Mouse (Mus musculus) left cerebral cortex, postnatal 25 days (tissue): ENCODE measurements around the gene Gm37240. TPM values are rescaled to one million over a fixed set of nuclear protein-coding genes. Genes with fewer than 3 reads are reported as not detected.
A peak's percentile ranks its signal among the peaks of the same experiment; 100 is the strongest.

Experiments used
- DNase-seq, 2 experiments: peaks; one replicate each; pipeline ENCODE4 v3.0.0; 2022; ENCODE audit warnings: low spot score in 2 of 2, mixed read lengths in 1 of 2
- intact Hi-C: fragments of 180-260 bp; cut with DNase I; formaldehyde crosslinking; loops from one replicate; pipeline ENCODE4 v1.15.1; 2025
- total RNA-seq, 2 experiments: library from RNA; stranded (reverse); gene quantifications; 2 replicates each; pipeline ENCODE4 v1.2.3; 2021

Gm37240 gene
- total RNA-seq, 2 experiments from 2014 or later = 0.69 to 2.2 TPM

DNA sequence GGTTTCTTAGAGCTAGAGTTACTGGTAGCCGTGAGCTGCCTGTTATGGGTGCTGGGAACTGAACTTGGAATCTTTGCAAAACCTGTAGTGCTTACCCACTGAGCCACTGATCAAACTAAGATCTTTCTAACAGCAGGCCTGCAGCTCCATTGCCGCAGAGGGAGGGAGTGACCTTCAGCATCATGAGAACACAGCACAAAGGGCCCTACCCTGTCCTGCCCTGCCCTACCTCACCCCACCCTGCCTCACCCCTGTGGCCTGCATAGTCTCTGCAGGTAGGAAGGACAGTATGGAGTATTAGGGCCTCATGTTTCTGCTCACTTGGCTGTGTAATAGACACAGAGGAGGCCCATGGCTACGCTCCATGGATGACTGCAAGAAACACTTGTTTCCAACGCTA lies 1248.5 kb downstream of the Gm37240 start:
- DNase-seq = no peak
- intact Hi-C loops = no loop called here

DNA sequence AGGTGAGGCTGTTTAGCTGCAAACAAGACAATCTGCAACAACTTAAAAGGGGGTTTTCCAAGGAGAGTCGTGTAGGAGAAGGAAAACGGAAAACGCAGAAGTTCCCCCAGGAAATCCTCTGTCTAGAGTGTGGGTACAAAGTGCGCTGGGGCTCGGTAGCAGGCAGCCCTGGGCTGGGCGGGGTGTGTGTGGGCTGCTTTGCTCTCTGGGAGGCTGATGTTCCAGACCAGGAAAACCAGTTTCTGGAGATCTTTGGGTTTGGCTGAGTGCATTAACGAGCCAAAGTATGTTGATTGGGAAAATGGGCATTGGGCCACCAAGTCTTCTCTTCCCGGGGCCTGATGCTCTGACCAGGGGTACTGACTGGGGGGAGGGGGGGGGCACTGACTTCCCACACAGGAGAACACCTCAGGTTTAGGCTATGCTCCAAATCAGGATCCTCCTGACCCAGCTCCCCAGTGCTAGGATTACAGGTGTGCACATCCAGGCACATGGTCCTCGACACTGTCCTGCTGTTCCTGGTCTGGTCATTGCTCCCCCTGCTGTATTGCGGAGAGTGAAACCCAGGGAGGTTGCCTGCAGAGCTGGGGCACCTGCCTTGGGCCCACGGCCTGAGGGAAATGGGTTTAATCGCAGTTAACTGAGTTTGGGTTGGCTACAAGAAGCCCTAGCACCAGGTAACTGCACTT lies 1249.3 kb downstream of the Gm37240 start:
- intact Hi-C loops = no loop called here
- no peak for DNase-seq

DNA sequence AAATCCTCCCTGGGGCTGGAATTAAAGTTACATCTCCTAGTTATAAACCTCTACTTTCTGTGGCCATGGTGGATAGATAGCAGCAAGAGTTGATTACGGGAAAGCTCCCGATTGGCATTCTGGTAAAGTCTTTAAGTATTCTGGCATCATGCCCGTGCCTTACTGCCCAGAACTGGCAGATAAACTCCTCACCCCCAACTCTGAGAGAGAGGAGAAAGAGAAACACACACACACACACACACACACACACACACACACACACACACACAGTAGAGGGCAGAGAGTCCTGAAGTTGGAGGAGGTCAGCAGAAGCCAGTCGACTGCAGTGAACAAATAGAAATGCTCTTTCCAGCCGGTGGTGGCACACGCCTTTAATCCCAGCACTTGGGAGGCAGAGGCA lies 1250.2 kb downstream of the Gm37240 start:
- intact Hi-C loops = no loop called here
- no peak for DNase-seq

DNA sequence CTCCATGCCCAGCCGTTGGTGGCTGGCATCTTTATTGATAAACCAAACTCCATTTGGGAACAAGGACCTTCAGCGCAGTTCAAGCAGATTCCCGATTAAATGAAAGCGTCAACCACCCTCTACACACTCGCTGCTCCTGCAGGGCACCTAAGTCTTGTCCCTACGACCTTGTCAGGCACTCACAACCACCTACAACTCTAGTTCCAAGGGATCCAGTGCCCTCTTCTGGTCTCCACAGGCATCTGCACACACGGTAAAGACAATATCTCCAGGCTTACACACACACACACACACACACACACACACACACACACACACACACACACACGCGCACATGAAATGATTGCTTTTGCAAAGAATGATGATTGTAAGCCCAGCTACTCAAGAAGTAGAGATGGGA lies 1255.7 kb downstream of the Gm37240 start:
- intact Hi-C loops = no loop called here
- no peak for DNase-seq

DNA sequence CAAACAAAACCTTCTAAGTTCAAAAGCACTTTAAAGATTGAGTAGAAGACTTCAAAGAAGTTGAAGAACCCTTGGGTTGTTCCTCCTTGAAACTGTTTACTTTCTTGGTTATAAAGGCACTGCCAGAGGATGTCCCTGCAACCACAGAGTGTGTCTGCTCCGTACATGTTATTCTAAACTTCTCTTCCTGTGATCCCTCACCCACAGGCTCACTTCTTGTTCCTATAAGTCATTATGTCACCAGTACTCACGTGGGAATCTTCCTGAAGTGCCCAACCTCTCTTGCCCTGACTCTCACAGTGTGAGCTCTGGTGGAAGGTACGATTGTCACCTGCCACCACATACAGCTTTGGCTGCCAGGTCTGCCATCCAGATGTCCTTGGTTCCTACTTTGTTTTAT lies 1265.3 kb downstream of the Gm37240 start:
- intact Hi-C loops = no loop called here
- no peak for DNase-seq

DNA sequence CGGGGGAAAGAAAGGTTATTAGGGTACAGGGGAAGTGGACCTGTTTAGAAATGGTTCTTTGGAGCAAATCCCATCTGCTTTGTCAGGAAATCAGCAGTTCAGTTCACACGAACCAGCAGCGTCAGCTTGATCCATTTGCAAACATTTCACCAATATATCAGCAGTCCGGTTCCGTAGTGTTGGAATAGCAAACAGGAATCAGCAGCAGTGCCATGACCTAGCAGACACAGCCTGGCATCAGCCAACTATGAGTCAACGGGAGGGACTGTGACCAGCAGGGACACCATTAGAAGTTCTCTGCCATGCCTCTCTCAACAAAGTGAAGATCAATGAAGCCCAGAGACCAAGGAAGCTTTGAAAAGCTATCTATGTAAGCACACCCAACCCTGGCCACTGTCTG lies 1267.6 kb downstream of the Gm37240 start:
- intact Hi-C loops = loop anchor here (5.0 kb wide), 2 partner anchors 63 to 268 kb away; no protein-coding TSS in a partner anchor
- DNase-seq = no peak

DNA sequence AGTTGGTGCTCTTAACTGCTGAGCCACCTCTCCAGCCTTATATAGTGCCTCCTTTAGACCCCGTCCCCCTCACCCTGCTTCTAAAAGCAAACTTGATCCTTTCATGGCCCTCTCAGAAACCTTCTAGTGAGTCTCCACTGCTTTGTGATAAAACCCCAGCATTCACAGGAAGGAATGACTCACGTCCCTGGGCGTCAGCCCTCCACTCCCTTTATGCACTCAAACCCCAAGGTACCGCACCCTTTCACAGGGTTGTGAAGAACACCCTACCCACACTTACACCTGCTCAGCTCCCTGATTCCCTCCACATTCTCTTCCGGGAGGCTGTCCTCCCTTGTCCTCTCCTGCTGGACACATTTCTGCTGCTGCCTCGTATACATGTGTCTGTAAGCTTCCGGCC lies 1268.3 kb downstream of the Gm37240 start:
- DNase-seq = no peak
- intact Hi-C loops = loop anchor here (5.0 kb wide), 2 partner anchors 63 to 268 kb away; no protein-coding TSS in a partner anchor

DNA sequence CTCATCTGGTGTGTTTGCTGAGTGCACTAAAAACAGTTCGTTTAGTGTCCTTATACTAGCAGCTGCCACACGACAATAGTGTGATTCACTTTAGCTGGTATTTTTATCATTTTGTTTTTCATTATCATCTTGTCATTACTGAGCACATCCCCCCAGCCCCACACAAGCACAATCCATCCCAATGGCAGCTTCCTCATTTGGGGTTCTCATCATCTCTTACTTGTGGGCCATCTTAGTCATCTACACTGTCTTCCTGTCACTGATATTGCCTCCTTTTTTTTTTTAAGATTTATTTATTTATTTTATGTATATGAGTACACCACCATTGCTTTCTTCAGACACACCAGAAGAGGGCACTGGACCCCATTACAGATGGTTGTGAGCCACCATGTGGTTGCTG lies 1268.7 kb downstream of the Gm37240 start:
- intact Hi-C loops = loop anchor here (5.0 kb wide), 2 partner anchors 64 to 269 kb away; no protein-coding TSS in a partner anchor
- no peak for DNase-seq

DNA sequence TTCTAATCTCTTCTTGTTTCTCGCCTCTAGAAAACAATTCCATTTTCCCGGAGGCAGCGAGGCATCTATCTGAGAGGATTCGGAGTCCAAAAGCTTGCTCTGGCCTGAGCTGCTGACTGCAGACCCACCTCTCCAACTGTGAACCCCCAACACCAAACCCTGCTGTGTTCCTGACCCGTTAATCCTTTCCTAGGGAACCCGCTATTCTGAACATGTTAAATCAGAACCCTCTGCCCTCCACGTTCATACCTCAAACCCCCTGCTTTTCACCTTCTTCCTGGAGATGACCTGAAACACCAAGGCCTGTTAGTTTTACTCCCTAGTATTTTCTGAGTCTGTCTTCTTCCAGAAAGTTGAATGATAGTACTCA lies 1271.5 kb downstream of the Gm37240 start:
- no peak for DNase-seq
- intact Hi-C loops = loop anchor here (2.0 to 5.0 kb wide), 3 partner anchors 66 to 271 kb away; no protein-coding TSS in a partner anchor

DNA sequence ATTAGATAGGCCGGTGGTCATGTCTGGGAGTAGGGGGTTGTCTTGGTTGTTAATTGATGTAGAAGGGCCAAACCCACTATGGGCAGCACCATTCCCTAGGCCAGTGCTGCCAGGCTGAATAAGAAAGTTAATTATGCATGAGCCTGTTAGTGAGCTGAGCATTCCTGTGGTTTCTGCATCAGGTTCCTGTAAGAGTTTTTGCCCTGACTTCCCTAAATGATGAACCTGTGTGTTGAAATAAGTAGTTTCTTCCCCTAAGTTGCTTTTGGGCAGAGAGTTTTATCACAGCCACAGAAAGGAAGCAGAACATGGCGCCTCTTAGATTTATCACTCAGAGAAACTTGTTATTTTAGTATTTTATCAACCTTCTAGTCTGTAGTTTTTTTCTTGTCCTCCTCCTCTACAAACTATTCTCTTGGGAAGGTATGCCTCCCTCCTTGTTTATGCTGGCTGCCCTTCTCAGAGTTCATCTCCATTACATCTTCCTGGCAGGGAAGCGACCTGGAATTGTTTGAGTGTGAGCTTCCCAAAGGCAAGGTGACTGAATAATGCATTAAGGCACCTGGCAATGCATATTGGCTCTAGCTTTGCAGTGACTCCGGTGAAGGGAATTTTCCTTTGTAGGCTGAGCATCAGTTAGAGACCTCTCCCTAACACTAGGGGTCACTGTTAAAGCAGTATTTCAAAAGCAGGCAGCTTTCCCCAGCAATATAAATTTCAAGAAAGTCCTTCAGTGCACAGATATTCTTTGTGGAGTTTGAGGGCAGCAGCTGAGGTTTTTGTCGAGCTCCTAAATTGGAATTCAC lies 1272.1 kb downstream of the Gm37240 start:
- intact Hi-C loops = loop anchor here (2.0 to 5.0 kb wide), 3 partner anchors 67 to 272 kb away; no protein-coding TSS in a partner anchor
- DNase-seq = peak; percentile 37 to 70

DNA sequence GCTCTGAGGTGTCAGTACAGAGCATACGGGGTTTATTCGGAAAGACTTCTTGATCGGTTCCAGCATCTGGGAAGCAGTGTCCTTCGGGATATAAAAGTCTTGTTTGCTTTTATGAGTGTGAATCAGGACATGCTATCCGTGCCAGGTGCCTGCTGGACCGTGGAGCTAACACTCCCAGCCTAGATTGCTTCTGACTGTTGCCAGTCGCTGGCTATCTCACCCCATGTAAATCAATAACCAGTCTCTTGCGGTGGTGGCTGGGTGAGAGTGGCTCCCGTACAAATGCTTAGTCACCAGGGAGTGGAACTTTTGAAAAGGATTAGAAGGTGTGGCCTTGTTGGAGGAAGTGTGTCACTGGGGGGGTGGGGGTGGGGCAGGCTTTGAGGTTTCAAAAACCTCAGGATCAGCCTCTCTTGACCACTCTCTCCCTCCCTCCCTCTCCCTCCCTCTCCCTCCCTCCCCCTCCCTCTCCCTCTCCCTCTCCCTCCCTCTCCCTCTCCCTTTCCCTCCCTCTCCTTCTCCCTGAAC lies 1277.1 kb downstream of the Gm37240 start:
- no peak for DNase-seq
- intact Hi-C loops = no loop called here

DNA sequence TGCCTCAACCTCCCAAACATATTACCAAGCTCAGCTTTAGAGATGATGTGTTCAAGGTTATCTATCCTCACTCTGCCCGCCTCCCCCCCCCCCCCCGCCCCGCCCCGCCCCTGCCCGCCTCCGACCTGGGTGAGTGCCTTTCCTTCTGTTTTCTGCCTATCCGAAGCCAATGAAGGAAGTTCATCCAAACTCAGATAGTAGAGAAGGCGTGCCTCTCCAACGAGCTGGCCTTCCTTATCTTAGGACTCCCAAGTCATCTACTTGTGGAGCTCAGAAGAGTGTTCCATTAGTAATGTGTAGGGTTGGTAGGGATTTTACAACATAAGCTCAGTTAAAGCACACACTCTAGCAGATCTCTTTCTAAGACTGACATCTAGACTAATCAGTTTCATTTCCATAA lies 1284.1 kb downstream of the Gm37240 start:
- DNase-seq = no peak
- intact Hi-C loops = no loop called here

DNA sequence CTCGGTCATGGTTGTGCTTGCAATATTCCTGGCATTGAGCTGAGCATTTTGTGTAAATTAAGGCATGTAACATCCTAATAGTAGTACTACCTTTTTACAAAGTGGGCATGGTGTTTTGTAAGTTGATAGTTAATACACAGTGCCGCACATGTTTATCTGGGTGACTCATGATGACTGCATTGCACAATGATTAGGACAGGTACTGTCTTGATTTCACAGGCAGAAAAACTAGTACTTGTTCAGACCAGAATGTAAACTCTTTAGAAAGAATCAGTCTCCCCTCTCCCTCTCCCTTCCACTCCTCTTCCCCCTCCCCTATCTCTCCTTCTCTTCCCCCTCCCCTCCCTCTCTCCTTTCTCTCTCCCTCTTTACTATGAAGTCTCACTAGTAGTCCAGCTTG lies 1284.6 kb downstream of the Gm37240 start:
- intact Hi-C loops = no loop called here
- no peak for DNase-seq

DNA sequence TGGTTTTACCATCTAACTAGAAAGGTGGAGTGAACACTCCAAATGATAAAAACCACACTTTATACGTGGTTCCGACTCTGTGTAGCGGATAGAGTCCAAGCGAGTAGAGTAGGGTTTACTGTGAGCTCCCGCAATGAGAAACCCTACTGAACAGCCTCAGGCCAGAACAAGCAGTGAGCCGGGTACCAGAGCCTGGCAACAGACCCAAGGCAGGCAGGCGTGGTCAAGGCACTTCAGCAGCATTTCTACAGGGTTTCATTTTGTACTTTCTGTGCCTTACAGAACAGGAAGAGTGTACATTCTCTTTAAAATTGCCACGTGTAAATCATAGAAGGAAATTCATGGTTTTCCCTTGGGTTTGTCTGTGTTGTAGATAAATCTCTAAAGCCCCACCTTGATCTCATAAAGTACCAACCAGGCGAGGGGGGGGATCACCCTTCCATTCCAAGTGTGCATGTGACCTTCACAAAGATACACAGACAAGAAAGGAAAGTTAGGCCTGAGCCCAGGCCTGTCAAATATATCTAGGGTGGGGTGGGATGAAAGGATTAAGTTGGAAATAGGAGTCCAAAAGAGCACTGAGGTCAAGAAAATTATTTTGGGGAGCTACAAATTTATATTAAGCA lies 1285.3 kb downstream of the Gm37240 start:
- intact Hi-C loops = no loop called here
- no peak for DNase-seq

DNA sequence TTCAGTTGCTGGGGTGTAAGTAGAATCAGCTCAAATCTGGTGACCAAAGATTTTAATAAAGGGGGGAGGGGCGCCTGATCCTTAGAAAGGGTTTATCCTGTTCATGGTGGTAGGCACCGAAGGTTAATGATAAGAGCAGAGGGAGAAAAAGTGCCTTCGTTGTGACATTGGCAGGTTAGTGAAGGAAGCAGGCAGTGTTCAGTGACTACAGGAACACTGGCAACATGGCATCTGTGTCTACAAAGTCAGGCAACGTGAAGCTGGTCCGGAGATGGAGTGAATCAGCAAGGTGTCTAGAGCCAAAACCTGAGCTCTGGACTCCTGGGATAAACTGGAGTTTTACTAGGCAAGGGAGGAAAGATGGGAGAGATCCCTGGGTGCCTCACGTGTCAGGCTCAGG lies 1288.6 kb downstream of the Gm37240 start:
- DNase-seq = no peak
- intact Hi-C loops = no loop called here

DNA sequence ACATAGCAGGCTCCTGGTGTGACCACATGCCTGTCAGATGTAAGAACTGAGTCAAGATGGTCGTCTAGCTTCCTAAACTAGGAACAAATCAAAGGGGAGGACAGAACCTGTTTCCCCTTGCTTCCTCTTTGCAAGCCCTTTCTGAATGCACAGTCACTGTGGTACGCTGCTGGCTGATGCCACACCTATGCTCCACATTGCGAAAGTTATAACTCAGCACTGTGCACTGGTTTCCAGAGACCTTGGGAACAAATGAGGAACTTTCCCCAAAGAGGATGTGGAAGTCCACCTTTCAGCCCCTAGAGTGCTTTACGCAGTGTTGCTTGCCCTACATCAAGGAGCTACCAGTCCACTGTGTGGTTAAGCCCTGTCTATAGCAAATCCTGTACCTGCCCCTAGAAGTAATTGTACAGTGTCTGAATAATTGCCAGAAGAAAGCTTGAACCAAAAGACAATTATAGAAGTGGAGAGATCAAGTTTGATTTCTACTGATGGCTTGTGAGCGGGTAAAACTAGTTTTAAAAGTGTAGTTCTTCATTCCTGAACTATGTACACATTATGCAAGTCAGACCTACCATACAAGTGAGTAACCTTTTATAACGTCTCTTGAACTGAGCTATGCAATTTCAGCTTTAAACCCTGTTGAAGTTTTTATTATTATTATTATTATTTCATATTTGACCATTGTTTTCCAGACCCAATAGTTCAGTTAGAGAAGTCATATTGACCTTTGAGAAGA lies 1289.2 kb downstream of the Gm37240 start:
- no peak for DNase-seq
- intact Hi-C loops = no loop called here

DNA sequence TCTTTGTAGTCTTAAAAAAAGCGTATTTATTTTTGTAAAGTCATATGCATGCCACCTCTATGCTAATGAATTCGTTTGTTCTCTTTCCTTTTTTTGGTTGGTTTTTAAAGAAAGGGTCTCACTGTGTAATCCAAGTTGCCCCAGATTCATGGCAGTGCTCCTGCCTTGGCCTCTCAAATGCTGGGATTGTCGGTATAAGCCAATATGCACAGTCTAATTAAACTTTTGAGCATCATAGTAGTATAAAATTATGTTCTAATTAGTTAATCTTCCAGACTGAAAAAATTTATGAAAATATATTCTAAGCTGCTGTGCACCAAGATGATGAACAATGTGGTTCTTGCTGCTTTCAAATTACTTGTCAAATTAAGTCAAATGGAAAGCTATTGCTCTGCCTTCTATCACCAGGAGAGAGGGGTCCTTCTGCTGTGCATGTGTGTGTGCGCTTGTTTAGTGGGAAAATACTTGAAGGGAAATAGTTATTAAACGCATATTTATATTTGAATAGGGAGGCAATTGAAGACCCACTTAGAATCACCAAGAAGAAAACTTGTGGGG lies 1291.6 kb downstream of the Gm37240 start:
- intact Hi-C loops = no loop called here
- no peak for DNase-seq

DNA sequence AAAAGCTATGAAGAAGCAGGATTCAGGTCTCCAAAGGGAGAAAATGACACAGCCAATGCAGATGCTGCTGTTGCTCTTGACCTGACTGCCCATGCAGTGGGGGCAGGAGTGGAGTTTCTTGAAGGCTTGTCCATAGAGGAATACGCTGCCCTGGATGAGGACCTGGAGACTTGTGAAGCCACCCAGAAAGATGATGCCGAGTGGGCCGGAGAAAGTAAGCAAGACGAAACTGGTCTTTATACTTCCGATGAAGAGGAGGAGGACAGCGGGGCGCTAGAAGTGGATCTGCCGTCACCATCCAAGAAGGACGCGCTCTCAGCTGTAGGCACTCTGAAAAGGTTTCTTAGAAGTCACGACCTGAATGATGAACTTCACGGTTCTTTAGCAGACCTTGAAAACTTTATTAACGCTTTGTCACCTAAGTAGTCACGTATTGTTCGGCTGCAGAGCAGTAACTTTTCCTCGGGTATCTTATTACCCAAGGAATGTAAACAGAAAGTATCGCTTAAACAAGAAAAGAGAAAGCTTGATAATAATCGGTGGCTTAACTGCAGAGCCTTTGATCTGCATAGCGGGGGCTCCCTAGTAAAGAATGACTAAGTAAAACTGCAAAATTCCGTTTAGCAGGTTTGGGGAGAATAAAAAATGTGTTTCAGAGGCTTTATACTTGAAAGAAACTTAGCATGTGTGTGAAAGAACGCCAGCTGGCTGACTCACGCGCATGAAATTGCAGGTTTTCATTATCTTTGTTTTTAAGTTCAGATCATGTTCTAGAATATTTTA lies 1292.2 kb downstream of the Gm37240 start:
- peak; percentile 52 to 84 for DNase-seq
- intact Hi-C loops = no loop called here

DNA sequence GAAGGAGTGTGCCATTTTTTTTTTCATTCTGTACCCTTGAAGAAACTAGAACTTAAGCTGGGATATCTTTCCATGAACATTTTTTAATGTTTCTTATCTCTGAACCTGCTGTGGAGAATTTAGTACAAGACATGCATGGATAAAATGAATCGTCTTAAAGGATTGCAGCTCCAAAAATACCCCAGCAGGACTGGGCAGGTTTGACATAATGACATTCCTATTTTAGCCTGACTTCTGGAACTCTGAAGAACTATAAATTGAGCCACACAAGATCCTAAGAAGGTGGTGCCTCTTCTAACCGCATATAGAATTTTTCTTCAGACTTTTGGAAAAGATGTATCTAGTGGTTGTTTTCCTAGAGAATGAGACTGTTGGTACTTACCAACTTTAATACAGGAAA lies 1294.0 kb downstream of the Gm37240 start, which contains the start of gene Tigd4:
Tigd4 (plus strand) TSS at position 301 of the 400 bp plus-strand sequence.
- no peak for DNase-seq
- intact Hi-C loops = no loop called here
